17 mouse cellular contexts compared by ENCODE assay signal in the genomic region with DNA sequence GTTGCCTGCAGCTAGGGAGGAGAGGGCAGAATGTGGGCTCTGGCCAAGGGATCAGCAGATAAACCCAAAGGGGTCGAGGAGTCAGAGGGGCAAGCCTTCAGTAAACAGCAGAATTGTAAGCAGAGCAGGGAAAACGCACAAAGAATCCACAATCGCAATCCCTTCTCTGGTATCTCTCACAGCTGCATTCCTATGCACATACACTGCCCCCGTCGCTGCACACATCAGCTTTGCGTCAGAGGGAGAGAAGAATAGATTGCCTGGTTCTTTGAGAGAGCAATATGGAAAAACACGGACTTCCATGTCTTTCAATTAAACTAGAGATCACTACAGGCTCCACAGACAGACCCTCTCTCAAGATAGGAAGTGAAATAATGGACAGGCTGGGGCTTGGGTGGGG. TPM values are rescaled to one million over a fixed set of nuclear protein-coding genes. Genes with fewer than 3 reads are reported as not detected.
DNase-seq lines count a peak whose midpoint lies in the region; ATAC-seq lines count a peak whose summit lies in the region.
"Had no signal": no experiment of that assay in that cellular context is flagged by ENCODE, and none has a peak within 500 bp of the region (broad histone marks: within the 10 kb centered on the region; RNA-seq: fewer than 3 reads in every experiment).

No protein-coding gene starts in this region.

- no peak for DNase-seq in heart, adult 8-10 months (ENCODE audit: low spot score)
- DNase-seq in embryonic facial prominence, embryonic 10.5 days (ENCODE audit: low spot score) = no peak
- no peak for DNase-seq in left cerebral cortex, adult 18-20 months (ENCODE audit: low spot score in 2 of 2)
- DNase-seq: adrenal gland, adult 2 months; cerebellum, postnatal 10 days; gastrocnemius, adult 2 months; kidney, adult 18-20 months; kidney, postnatal 25 days; layer of hippocampus, adult 9-11 months; lung, postnatal 36 days; spleen, adult 18-20 months; thymus, postnatal 14 days had no signal

- H3K36me3 ChIP-seq in heart, embryonic 16.5 days (ENCODE audit: control insufficient read depth, insufficient read depth) = no peaks in the 10 kb centered on the region
- H3K36me3 ChIP-seq in embryonic facial prominence, embryonic 10.5 days (replicated peaks) = peaks cover 32% of the 10 kb centered on the region
- H3K36me3 ChIP-seq in embryonic facial prominence, embryonic 13.5 days = no peaks in the 10 kb centered on the region; the same call in 1 of the 2 replicates
- no peaks in the 10 kb centered on the region for H3K36me3 ChIP-seq in limb, embryonic 15.5 days
- H3K36me3 ChIP-seq: hindbrain, embryonic 15.5 days had no signal

- peak overlapping the region; percentile 32 for H3K4me2 ChIP-seq in heart, embryonic 16.5 days (ENCODE audit: low read depth, low read length)
- peak overlapping the region; percentile 9; the same call in 1 of the 2 replicates for H3K4me2 ChIP-seq in embryonic facial prominence, embryonic 13.5 days
- no peak overlapping the region for H3K4me2 ChIP-seq in limb, embryonic 15.5 days
- H3K4me2 ChIP-seq: hindbrain, embryonic 15.5 days had no signal

- peak overlapping the region; percentile 40 for H3K27ac ChIP-seq in heart, embryonic 16.5 days (ENCODE audit: low read length)
- peak overlapping the region; percentile 40 for H3K27ac ChIP-seq in embryonic facial prominence, embryonic 10.5 days (replicated peaks)
- H3K27ac ChIP-seq in embryonic facial prominence, embryonic 13.5 days = peak overlapping the region; percentile 51; the same call in 1 of the 2 replicates
- 0 out of 2 replicates have a peak overlapping the region, but pooled peaks have one; percentile 35 for H3K27ac ChIP-seq in limb, embryonic 15.5 days
- H3K27ac ChIP-seq: gastrocnemius, adult 2 months; hindbrain, embryonic 15.5 days had no signal

- H3K27me3 ChIP-seq in heart, embryonic 16.5 days (ENCODE audit: control insufficient read depth, insufficient read depth, low read length) = no peaks in the 10 kb centered on the region
- H3K27me3 ChIP-seq in embryonic facial prominence, embryonic 10.5 days (replicated peaks; ENCODE audit: low read depth, poor library complexity, severe bottlenecking) = no peaks in the 10 kb centered on the region
- H3K27me3 ChIP-seq in embryonic facial prominence, embryonic 13.5 days = no peaks in the 10 kb centered on the region
- no peaks in the 10 kb centered on the region for H3K27me3 ChIP-seq in limb, embryonic 15.5 days
- H3K27me3 ChIP-seq: hindbrain, embryonic 15.5 days had no signal

- H3K9me3 ChIP-seq in heart, embryonic 16.5 days (replicated peaks; ENCODE audit: control insufficient read depth, low read length) = no peaks in the 10 kb centered on the region
- H3K9me3 ChIP-seq in embryonic facial prominence, embryonic 10.5 days = no peaks in the 10 kb centered on the region
- H3K9me3 ChIP-seq in embryonic facial prominence, embryonic 13.5 days = no peaks in the 10 kb centered on the region
- H3K9me3 ChIP-seq in limb, embryonic 15.5 days = no peaks in the 10 kb centered on the region
- H3K9me3 ChIP-seq: hindbrain, embryonic 15.5 days had no signal

- H3K4me1 ChIP-seq in heart, embryonic 16.5 days (ENCODE audit: control insufficient read depth, insufficient read depth, low read length) = peaks cover 5% of the 10 kb centered on the region; the same call in 1 of the 2 replicates
- H3K4me1 ChIP-seq in embryonic facial prominence, embryonic 10.5 days = peaks cover 52% of the 10 kb centered on the region
- peaks cover 48% of the 10 kb centered on the region for H3K4me1 ChIP-seq in embryonic facial prominence, embryonic 13.5 days
- H3K4me1 ChIP-seq in limb, embryonic 15.5 days = peaks cover 31% of the 10 kb centered on the region

- 0 out of 2 replicates have a peak, but pooled peaks have one; percentile 28 for ATAC-seq in heart, embryonic 16.5 days (replicated peaks; ENCODE audit: extremely low read depth, insufficient read depth, low FRiP score)
- no peak for ATAC-seq in embryonic facial prominence, embryonic 13.5 days (ENCODE audit: insufficient number of reproducible peaks, insufficient read depth, low FRiP score, low TSS enrichment, low read depth)
- no peak for ATAC-seq in limb, embryonic 15.5 days (ENCODE audit: insufficient number of reproducible peaks, low FRiP score, low TSS enrichment, low read depth)
- ATAC-seq in erythroblast, adult 5-6 weeks (replicated peaks; ENCODE audit: low FRiP score, poor library complexity, severe bottlenecking) = no peak

- WGBS in heart, embryonic 16.5 days = 20% methylated on average over 7 of the region's 7 CpGs
- 63% methylated on average over 7 of the region's 7 CpGs for WGBS in embryonic facial prominence, embryonic 10.5 days
- 58% methylated on average over 7 of the region's 7 CpGs for WGBS in embryonic facial prominence, embryonic 13.5 days
- 66% methylated on average over 7 of the region's 7 CpGs for WGBS in limb, embryonic 15.5 days

- H3K9ac ChIP-seq in heart, embryonic 16.5 days (ENCODE audit: low read length) = 0 out of 2 replicates have a peak overlapping the region, but pooled peaks have one; percentile 21
- H3K9ac ChIP-seq in embryonic facial prominence, embryonic 13.5 days = 0 out of 2 replicates have a peak overlapping the region, but pooled peaks have one; percentile 11
- H3K9ac ChIP-seq in limb, embryonic 15.5 days = no peak overlapping the region
- H3K9ac ChIP-seq: hindbrain, embryonic 15.5 days had no signal

- H3K4me3 ChIP-seq in heart, embryonic 16.5 days (ENCODE audit: low read length) = no peak overlapping the region
- H3K4me3 ChIP-seq in embryonic facial prominence, embryonic 10.5 days = no peak overlapping the region
- no peak overlapping the region for H3K4me3 ChIP-seq in embryonic facial prominence, embryonic 13.5 days
- no peak overlapping the region for H3K4me3 ChIP-seq in limb, embryonic 15.5 days
- H3K4me3 ChIP-seq: gastrocnemius, adult 2 months; hindbrain, embryonic 15.5 days had no signal

RNA-seq across cellular contexts. Expression of gene Arhgap28, which starts 58.5 kb away (rescaled TPM):
- polyA plus RNA-seq in heart, embryonic 16.5 days (2015; fragmentation: Nextera tagmentation; extraction: Ambion mirVana) = 10.5 and 11.6 TPM in 2 replicates
- 1 to 10 TPM; 1.3 to 2.4 (median 2.0) TPM for total RNA-seq in heart, adult 8-10 months (2022)
- 55.7 and 57.5 TPM in 2 replicates for polyA plus RNA-seq in embryonic facial prominence, embryonic 10.5 days (2016; fragmentation: Nextera tagmentation; extraction: Ambion mirVana)
- polyA plus RNA-seq in embryonic facial prominence, embryonic 13.5 days (2015; fragmentation: Nextera tagmentation; extraction: Ambion mirVana) = 56.6 and 68.0 TPM in 2 replicates
- polyA plus RNA-seq in limb, embryonic 15.5 days (2015; fragmentation: Nextera tagmentation; extraction: Ambion mirVana) = 41.5 and 42.0 TPM in 2 replicates
- total RNA-seq in left cerebral cortex, adult 18-20 months (2021) = under 1 TPM; 0.54 to 0.93 TPM
- total RNA-seq in erythroblast, adult 5-6 weeks (2015; ENCODE audit: low replicate concordance) = not detected in 2 replicates
- not detected in 2 replicates for total RNA-seq in erythroblast, adult 5-6 weeks (2017; ENCODE audit: low replicate concordance)
